Mouse (Mus musculus): ENCODE results near the gene Gm340.

The Gm340 gene

GRCm38 (mm10) chr19:41613325-41614087 is 31.3 kb downstream of the Gm340 start:
- DNase-seq (ENCODE audit: low read depth) = no peak

GRCm38 (mm10) chr19:41615606-41616224 is 33.5 kb downstream of the Gm340 start:
- no peak for DNase-seq (ENCODE audit: low read depth)

- DNase-seq (ENCODE audit: low read depth) = no peak
These were observed 34.1 kb downstream of the Gm340 start for GRCm38 (mm10) chr19:41616274-41616673.

- DNase-seq (ENCODE audit: low read depth) = no peak
These were observed 34.9 kb downstream of the Gm340 start for GRCm38 (mm10) chr19:41617102-41617501.

GRCm38 (mm10) chr19:41618153-41618657 is 36.0 kb downstream of the Gm340 start:
- DNase-seq (ENCODE audit: low read depth) = peak; percentile 36

GRCm38 (mm10) chr19:41618771-41619385 is 36.7 kb downstream of the Gm340 start:
- no peak for DNase-seq (ENCODE audit: low read depth)

- DNase-seq (ENCODE audit: low read depth) = no peak
These were observed 38.4 kb downstream of the Gm340 start for GRCm38 (mm10) chr19:41620366-41621092.

GRCm38 (mm10) chr19:41628970-41629369 is 46.8 kb downstream of the Gm340 start:
- no peak for DNase-seq (ENCODE audit: low read depth)

GRCm38 (mm10) chr19:41629532-41629931 is 47.4 kb downstream of the Gm340 start:
- peak; percentile 54 for DNase-seq (ENCODE audit: low read depth)

- no peak for DNase-seq (ENCODE audit: low read depth)
These were observed 51.9 kb downstream of the Gm340 start for GRCm38 (mm10) chr19:41634099-41634498.

GRCm38 (mm10) chr19:41634999-41635398 is 52.8 kb downstream of the Gm340 start:
- DNase-seq (ENCODE audit: low read depth) = no peak

Data from 416B (cell line).